Mouse (Mus musculus) frontal cortex, postnatal 25 days (tissue): ENCODE results near the gene Lipa.

Source experiments
- DNase-seq, 2 experiments: peaks; one replicate each; pipeline ENCODE4 v3.0.0; 2022; ENCODE audit warnings: low spot score in 2 of 2

Lipa gene

GRCm38 (mm10) chr19:34468216-34468615 lies 59.1 kb downstream of the Lipa start:
- no peak for DNase-seq

GRCm38 (mm10) chr19:34464453-34464852 lies 62.8 kb downstream of the Lipa start:
- DNase-seq = no peak

GRCm38 (mm10) chr19:34461451-34462019 lies 65.7 kb downstream of the Lipa start:
- no peak for DNase-seq

- DNase-seq = no peak
Measured at GRCm38 (mm10) chr19:34450784-34451370, 76.4 kb downstream of the Lipa start.

- no peak for DNase-seq
Measured at GRCm38 (mm10) chr19:34448851-34449250, 78.4 kb downstream of the Lipa start.

GRCm38 (mm10) chr19:34445410-34446012 lies 81.8 kb downstream of the Lipa start:
- no peak for DNase-seq

GRCm38 (mm10) chr19:34444785-34445184 lies 82.5 kb downstream of the Lipa start:
- DNase-seq = no peak
